Mouse (Mus musculus) liver, adult 2 months (tissue): ENCODE results near the gene Mex3d.

Experiments used
- CTCF ChIP-seq: fragments of 200-500 bp; IDR thresholded peaks from 2 replicates; pipeline ENCODE4 v1.5.1; 2011; ENCODE audit warnings: low read depth, low read length, control low read depth
- POLR2A ChIP-seq: fragments of 200-500 bp; IDR thresholded peaks from 2 replicates; pipeline ENCODE4 v1.6.1; 2011; ENCODE audit warnings: low read length, control low read depth; ENCODE audit not compliant: insufficient read depth; ENCODE audit errors: extremely low read depth

DNA sequence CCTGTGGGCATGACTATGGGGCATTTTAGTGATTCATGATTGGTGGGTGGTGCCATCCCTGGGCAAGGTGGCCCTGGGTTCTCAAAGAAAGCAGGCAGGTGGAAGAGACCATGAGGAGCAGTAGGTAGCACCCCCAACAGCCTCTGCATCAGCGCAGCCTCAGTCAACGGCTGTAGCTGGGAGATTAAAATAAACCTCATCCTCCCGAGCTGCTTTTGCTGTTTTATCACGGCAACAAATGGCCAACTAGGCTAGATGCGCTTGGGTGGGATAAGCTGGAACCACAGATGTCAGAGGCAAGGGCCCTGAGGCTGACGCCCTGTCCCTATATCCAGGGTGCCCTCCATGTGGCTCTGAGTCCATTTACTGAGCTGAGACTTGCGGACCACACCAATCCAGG is 2.8 kb downstream of the Mex3d start:
- TF ChIP-seq CTCF (no peak), POLR2A (no peak)
